Mouse (Mus musculus) liver, adult 2 months (tissue): ENCODE results near the gene Tulp2. TPM values are rescaled to one million over a fixed set of nuclear protein-coding genes. Genes with fewer than 3 reads are reported as not detected.

ENCODE experiments used
- DNase-seq: peaks from one replicate; pipeline ENCODE4 v3.0.0-alpha.2; 2011; ENCODE audit warnings: low read depth, low spot score; ENCODE audit errors: extremely low read depth
- H3K27ac ChIP-seq: fragments of 200-500 bp; replicated peaks from 2 replicates; pipeline ENCODE4 v1.5.1; 2012; ENCODE audit warnings: low read depth, mild to moderate bottlenecking, control low read depth, inconsistent platforms, low read length; ENCODE audit not compliant: insufficient read depth
- H3K27me3 ChIP-seq: fragments of 200-500 bp; 2 replicates; pipeline ENCODE4 v1.6.1; 2012; ENCODE audit warnings: mild to moderate bottlenecking, moderate library complexity, low read length, inconsistent platforms; ENCODE audit not compliant: control insufficient read depth, insufficient read depth
- H3K36me3 ChIP-seq: fragments of 200-500 bp; 2 replicates; pipeline ENCODE4 v1.6.1; 2012; ENCODE audit warnings: low read length, inconsistent platforms; ENCODE audit not compliant: control insufficient read depth, insufficient read depth
- H3K4me1 ChIP-seq: fragments of 200-500 bp; 2 replicates; pipeline ENCODE4 v1.6.1; 2011; ENCODE audit warnings: low read length; ENCODE audit not compliant: control insufficient read depth, insufficient read depth
- H3K4me3 ChIP-seq: fragments of 200-500 bp; 2 replicates; pipeline ENCODE4 v1.5.1; 2011; ENCODE audit warnings: low read depth, mild to moderate bottlenecking, control low read depth, low read length, moderate library complexity; ENCODE audit not compliant: insufficient read depth
- H3K79me2 ChIP-seq: fragments of 200-500 bp; 2 replicates; pipeline ENCODE4 v1.6.1; 2012; ENCODE audit warnings: inconsistent platforms, mild to moderate bottlenecking, low read length, moderate library complexity; ENCODE audit not compliant: control insufficient read depth, insufficient read depth
- H3K9ac ChIP-seq: fragments of 200-500 bp; 2 replicates; pipeline ENCODE4 v1.6.1; 2012; ENCODE audit warnings: low read depth, mild to moderate bottlenecking, control low read depth, inconsistent platforms, low read length
- CTCF ChIP-seq: fragments of 200-500 bp; IDR thresholded peaks from 2 replicates; pipeline ENCODE4 v1.5.1; 2011; ENCODE audit warnings: low read depth, low read length, control low read depth
- POLR2A ChIP-seq: fragments of 200-500 bp; IDR thresholded peaks from 2 replicates; pipeline ENCODE4 v1.6.1; 2011; ENCODE audit warnings: low read length, control low read depth; ENCODE audit not compliant: insufficient read depth; ENCODE audit errors: extremely low read depth
- WGBS: fragments of 180-500 bp; shearing (Covaris S2); methylation state at CpG from one replicate; pipeline ENCODE4 v1.1.7; 2018; 5-methylcytosine and 5-hydroxymethylcytosine counted together
- polyA plus RNA-seq: library from polyadenylated mRNA; depleted of rRNA; stranded (reverse); fragments of >200 nt; gene quantifications from 2 replicates; pipeline ENCODE4 v1.2.3, GENCODE M21; 2012
- total RNA-seq: library from RNA; depleted of rRNA; stranded (reverse); fragments of >200 nt; gene quantifications from 2 replicates; pipeline ENCODE4 v1.2.3, GENCODE M21; 2014

The Tulp2 gene
- total and polyA plus RNA-seq, 2 experiments = 0.18 to 0.31 TPM

GRCm38 (mm10) chr7:45437046-45437445 is 44.6 kb upstream of the Tulp2 start:
- 90% methylated on average over 6 of the region's 6 CpGs for WGBS
- no peak for DNase-seq
- Histone ChIP-seq H3K4me1 (peaks cover 14% of the 10 kb centered on the region), H3K27me3 (no peaks in the 10 kb centered on the region), H3K9ac (no peak overlapping the region), H3K36me3 (no peaks in the 10 kb centered on the region; the same call in 1 of the 2 replicates), H3K27ac (no peak overlapping the region), H3K79me2 (peaks cover 8% of the 10 kb centered on the region; the same call in 1 of the 2 replicates), H3K4me3 (no peak overlapping the region)
- TF ChIP-seq POLR2A (no peak), CTCF (no peak)

- no peak for TF ChIP-seq CTCF
- 0 out of 2 replicates have a peak, but pooled peaks have one; percentile 11 for TF ChIP-seq POLR2A
- Histone ChIP-seq H3K27me3 (no peaks in the 10 kb centered on the region), H3K79me2 (peaks cover 8% of the 10 kb centered on the region; the same call in 1 of the 2 replicates), H3K4me3 (no peak within 1 kb of the TSS), H3K36me3 (no peaks in the 10 kb centered on the region; the same call in 1 of the 2 replicates), H3K9ac (no peak within 1 kb of the TSS), H3K4me1 (peaks cover 14% of the 10 kb centered on the region), H3K27ac (no peak within 1 kb of the TSS)
- WGBS = 64% methylated on average over 19 of the region's 19 CpGs
- DNase-seq = no peak
Observed at GRCm38 (mm10) chr7:45437521-45438276, 44.0 kb upstream of the Tulp2 start, which contains the start of gene Ruvbl2. TSS of gene Ruvbl2 (minus strand) at chr7:45438096.

GRCm38 (mm10) chr7:45443526-45444420 is 37.9 kb upstream of the Tulp2 start:
- no peaks in the 10 kb centered on the region for H3K79me2 ChIP-seq
- no peak overlapping the region for H3K9ac ChIP-seq
- WGBS = 82% methylated on average over 22 of the region's 22 CpGs
- H3K36me3 ChIP-seq = no peaks in the 10 kb centered on the region; the same call in 1 of the 2 replicates
- H3K27me3 ChIP-seq = no peaks in the 10 kb centered on the region
- TF ChIP-seq CTCF = no peak
- TF ChIP-seq POLR2A = no peak
- DNase-seq = no peak
- no peak overlapping the region for H3K27ac ChIP-seq
- H3K4me3 ChIP-seq = no peak overlapping the region
- no peaks in the 10 kb centered on the region for H3K4me1 ChIP-seq

- Histone ChIP-seq H3K27me3 (no peaks in the 10 kb centered on the region), H3K9ac (no peak overlapping the region), H3K4me3 (no peak overlapping the region), H3K36me3 (no peaks in the 10 kb centered on the region; the same call in 1 of the 2 replicates), H3K27ac (no peak overlapping the region), H3K79me2 (no peaks in the 10 kb centered on the region), H3K4me1 (no peaks in the 10 kb centered on the region)
- TF ChIP-seq CTCF (no peak), POLR2A (no peak)
- no peak for DNase-seq
Observed at GRCm38 (mm10) chr7:45446589-45446988, 35.1 kb upstream of the Tulp2 start.

GRCm38 (mm10) chr7:45447325-45447990 is 34.2 kb upstream of the Tulp2 start:
- no peaks in the 10 kb centered on the region; the same call in 1 of the 2 replicates for H3K36me3 ChIP-seq
- no peaks in the 10 kb centered on the region for H3K79me2 ChIP-seq
- H3K4me3 ChIP-seq = no peak overlapping the region
- DNase-seq = no peak
- no peaks in the 10 kb centered on the region for H3K4me1 ChIP-seq
- no peak overlapping the region for H3K9ac ChIP-seq
- no peaks in the 10 kb centered on the region for H3K27me3 ChIP-seq
- TF ChIP-seq POLR2A (no peak), CTCF (peak; percentile 70)
- 39% methylated on average over 11 of the region's 11 CpGs for WGBS
- no peak overlapping the region for H3K27ac ChIP-seq
